Mouse (Mus musculus) left cerebral cortex, adult 11 months (tissue): ENCODE measurements around the gene Prickle2.

Source experiments
- DNase-seq: peaks from one replicate; pipeline ENCODE4 v3.0.0; 2022; ENCODE audit warnings: low spot score

Gene Prickle2

DNA sequence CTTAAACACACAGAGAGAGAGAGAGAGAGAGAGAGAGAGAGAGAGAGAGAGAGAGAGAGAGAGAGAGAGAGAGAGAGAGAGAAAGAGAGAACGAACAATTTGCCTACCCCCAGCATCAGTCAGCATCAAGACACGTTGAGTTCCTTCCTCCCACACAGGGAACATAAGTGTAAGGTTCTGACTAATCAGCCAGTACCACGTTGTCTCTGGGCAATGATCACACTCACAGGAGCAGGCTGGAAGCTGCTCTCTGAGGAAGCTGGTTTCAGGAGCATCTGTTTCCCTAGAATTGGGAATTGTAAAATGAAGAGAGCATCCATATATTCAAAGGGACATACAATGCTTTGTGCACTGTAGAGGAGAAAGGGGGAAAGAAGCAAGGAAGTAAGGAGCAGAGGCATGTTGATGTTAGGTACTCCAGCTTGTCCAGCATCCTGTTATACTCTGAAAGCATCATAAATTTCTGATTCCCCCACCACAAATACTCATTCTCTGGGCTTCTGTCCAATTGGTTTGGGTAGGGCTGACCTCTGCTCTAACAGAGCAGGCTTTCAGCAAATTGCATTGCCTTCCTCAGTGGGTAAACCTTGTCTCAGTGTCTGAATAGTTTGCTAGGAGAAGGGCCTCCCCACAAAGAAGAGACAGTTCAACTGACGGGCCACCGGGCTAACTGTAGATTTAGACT is 116.4 kb downstream of the Prickle2 start:
- peak; percentile 51 for DNase-seq

DNA sequence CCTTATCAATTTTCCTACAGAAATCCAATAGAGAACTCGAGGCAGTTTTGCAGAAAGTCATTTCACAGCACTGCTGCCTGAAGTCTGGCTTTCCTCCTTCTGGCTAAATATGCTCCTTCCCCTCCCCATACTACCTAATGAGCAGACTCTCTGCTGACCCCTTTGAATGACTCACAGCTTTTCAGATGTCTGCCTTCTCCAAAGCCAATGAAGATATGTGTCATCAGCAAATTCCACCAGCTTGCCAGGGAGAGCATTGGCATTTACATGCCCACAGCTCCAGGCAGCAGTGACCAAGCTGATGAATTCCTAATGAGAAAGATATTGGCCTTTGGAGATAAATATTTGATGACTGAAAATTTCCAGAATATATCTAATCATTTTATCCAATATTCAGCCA is 121.9 kb downstream of the Prickle2 start:
- DNase-seq, result no peak

DNA sequence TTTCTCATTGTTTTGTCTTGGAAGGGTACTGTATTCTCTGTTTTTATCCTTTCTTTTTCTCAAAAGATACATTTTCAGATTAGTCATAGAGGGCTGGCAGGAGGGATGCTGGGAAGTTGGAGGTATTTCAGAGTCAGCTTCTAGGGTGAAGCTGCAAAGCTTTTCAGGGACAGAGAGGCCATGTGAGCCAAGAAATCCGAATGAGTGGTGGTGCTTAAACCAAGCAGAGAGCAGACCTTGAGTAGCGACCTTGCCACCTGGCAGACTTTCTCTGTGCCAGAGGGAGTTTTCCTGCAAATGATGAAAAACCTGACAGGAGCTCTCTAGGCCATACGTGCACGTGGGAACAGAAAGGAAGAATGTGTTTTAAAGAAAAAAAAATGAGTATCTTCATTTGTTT is 130.7 kb downstream of the Prickle2 start:
- DNase-seq, result no peak

DNA sequence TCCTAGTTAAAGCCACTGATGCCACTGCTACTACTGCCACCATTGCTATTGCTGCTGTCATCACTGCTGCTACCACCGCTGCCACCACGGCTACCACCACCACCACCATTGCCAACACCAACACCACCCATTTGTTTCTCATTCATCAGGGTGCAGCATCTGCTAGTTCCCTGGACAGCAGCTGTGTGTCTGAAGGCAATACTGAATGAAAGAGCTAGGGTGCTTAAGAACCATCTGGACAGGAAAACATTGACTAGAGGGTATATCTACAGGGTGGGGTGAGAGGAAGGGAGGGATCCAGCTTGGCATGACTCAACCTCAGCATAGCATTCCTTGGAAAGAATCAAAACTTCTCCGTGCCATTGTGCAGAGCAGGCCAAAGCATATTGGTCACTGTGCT is 133.8 kb downstream of the Prickle2 start:
- DNase-seq, result no peak

DNA sequence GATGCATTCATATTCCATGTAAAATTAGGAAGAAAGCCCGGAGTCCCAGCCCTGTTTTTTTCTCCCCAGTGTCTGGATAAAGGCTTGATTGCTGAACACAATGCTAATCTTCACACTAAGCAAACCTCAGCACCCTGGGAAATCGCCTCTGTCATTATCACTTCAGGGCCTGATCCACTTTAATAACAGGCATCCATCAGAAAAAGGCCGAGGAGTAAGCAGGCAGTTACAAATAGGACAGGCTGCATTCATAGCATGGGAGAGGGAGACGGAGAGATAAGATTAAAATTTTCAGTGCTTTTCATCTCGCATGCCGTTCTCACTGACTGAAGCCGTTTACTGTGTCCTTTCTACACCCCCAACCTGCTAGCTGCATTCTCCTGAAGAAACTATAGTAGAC is 135.9 kb downstream of the Prickle2 start:
- no peak for DNase-seq

DNA sequence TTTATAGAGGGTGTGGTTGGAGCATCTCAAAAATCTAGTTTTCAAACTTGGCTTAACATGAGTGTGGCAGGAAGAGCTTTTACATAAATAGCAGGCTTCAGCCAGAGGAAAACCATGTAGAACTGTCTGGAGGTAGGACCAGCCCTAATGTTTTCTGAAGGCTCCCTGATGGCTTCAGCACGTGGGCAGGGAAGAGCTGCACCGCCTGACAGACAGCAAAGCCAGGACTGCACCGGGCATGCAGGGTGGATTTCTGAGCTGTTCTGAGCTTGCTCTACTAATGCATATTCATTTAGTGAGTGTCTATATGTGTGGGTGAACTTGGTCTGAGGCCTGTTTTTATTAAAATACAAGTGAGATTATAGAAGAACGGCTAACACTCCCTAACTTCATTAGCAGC is 136.7 kb downstream of the Prickle2 start:
- DNase-seq, result no peak

DNA sequence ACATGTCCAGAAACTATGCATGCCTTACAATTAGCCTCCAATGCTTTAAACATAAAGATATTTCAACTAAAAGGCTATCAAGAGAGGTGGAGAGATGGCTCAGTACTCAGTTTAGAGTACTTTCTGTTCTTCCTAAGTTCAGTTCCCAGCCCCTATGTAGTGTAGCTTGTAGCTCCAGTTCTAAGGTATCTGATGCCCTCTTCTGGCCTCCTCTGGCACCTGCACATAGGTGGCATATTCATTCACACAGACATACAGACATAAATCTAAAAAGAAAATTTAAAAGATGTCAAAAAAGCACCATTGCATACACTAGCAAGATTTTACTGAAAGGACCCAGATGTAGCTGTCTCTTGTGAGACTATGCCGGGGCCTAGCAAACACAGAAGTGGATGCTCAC is 146.7 kb downstream of the Prickle2 start:
- DNase-seq, result no peak

DNA sequence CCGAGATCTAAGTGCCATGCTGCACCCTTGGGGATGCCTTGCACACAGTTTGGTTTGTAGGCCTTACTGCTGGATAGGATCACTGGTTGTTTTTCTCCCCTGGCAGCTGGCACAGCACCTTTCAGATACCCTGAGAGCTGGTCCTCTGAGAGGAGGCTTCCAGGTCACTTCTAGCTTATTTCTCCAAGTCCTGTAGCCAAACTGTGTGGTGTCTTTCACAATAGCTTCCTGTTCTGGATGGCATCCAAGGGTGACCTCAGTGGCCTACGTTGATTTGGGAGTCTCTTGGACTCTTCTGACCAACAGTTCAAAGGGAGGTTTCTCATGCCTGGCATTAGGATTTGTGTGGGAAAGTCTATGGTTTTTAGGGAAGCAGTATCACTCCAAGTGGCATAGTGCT is 150.3 kb downstream of the Prickle2 start:
- no peak for DNase-seq

DNA sequence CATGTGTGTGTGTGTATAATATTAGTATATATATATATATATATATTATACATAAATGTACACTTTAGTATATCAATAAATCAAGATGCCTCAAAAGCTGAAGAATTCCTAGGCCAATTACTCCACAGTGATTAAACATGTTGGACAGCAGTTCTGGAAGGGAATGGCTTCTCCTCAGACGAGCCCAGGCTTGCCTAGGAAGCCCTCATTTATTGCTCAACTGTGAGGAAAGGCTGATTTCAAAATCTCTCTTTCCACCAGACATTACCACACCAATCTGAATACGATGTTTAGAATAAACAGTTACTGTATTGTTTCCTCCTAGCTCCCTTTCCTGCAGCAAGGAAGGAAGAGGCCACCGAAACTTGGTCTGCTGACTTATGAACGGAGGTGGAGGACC is 152.9 kb downstream of the Prickle2 start:
- DNase-seq, result no peak

DNA sequence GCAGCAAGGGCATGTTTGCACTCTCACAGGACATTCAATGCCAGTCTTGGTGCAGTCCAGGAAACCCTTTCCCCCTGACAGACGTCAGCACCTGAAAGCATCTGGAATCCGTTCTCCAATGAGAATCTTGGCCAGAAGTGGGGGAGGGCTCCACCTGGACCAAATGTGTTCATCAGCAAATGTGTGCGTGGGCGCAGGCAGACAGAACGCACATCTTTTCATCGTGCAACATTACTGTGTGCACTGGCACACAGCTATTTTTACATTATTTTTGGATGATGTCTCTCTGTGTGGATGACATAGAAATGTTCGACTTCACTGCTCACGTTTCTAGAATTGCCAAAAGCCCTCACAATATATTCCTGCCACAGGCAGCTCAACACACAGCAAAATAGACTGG is 156.7 kb downstream of the Prickle2 start:
- no peak for DNase-seq

DNA sequence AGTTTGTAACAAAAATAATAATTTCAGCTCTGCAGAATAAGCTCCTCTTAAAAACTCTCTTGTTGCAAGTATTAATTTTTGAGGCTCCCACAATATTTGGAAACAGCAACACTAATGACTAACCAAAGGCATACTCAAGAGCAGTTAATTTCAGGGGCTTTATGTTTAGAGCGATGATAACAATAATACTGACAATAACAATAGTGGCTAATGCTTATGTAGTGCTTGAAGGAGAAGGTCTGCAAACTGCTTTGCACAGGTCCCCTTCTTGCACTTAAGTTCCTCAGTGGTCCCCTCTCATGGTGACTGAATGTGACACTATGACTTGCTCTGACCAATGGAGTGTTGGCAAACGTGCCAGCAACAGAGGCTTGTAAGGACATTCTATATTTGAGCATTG is 160.8 kb downstream of the Prickle2 start:
- no peak for DNase-seq

DNA sequence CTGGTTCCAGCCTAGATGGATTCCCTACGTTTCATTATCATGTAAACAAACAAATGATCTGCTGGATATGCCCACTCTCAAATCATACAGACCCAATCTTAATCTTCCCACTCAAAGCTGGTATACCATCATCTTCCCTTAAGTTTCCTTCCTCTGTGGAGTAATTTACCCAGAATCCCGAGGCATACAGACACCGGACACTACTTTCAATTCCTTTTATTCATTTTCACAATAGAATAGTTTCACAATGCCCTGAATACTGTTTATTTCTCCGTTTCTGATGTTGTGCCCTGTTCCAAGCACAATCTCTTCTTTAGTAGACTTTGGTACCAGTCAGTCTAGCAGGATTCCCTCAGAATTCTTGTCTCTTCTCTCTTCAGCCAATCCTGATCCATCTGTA is 162.1 kb downstream of the Prickle2 start:
- DNase-seq, result no peak

DNA sequence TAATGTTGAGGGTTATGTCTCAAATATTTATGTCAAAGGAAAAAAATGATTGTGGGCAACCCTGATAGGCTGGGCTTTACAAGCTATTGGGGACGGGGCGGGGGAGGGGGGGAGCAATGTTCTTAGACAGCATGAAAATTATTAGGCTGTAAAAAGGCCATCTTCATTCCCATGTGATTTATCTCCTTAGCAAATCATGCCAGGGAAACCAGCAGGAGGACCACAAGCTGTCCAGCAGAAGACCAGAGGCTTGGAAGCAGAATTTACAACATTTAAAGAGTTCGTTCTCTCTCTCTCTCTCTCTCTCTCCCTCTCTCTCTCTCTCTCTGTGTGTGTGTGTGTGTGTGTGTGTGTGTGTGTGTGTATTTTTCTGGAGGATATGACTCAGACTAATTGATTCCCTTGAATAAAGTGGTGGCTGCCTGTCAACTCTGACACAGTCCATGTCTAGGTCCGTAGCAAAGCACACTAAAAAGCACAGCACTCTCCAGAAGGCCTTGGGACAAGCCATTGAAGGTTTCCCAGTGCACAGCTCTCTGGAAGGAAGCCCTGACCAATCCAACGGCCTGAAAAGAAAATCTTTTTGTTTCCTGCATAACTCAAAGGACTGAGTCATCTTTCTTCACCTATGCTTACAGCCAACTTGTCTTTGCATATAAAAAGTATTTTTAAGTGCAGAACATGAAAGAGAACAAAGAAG is 163.4 kb downstream of the Prickle2 start:
- no peak for DNase-seq

DNA sequence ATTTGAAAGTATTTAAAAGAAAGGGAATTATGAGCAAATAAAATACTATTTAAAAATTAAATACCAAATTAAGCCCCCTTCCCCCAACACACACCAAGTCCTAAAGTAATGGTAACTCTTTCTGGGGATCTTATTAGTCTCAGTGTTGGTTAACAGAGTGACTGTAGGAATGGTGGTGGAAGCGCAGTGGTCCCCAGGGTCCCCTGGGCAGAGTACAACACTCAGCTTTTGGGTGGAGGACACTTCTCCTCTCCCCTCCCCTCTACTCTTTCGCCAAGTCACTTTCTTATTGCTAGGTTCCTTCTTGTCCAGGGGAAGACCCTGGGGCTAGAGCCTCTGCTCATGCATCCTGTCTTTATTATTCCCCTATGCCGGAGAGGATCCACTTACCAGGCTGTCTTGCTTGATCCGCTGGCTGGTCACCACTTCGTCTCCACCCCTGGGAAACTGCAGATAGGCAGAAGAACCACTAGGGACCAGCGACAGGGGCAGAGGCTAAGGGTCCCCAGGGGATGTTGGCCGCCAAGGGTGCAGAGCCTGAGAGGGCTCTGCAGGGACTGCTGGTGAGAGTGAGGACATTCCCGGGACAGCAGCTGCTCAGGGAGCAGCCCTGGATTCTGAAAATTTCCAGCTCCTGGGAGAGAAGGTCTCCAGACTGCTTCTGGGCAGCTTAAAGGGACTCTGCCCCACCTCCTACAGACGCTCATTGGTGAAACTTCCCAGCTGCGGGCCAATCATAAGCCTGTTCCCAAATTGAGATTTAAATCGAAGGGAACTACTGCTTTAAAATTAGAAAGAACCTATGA is 171.5 kb downstream of the Prickle2 start:
- peak; percentile 60 for DNase-seq

DNA sequence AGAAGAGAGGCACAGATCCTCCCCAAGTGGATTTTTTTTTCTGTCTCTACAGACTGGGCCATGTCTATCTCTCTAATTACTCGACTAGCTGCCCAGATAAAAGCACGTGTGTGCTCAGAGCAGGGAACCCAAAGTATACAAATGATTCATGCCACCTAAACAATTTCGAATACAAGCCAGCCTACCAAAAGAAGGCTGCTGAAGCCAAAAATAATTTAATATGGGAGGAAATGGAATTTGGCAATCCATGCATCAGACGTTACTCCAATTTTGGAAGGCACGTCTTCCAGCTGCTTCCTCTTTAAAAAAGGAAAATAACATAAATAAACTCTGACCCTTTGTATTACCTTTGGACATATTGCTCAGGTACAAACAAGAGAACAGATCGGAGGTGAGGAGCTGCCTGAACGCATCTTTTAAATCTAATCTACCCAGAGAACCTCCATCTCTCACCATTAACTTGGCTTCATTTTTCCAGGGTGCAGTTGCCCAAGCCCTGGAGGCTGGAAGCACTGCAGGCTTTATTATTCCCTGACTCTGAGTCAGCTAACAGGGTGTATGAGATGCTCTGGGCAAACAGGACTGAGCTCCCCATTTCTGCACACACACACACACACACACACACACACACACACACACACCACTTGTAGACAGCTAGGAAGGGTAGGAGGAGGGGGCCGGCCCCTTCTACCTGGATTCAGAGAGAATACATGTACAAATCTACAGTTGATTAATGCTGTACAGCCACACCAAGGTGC is 172.5 kb downstream of the Prickle2 start:
- no peak for DNase-seq

DNA sequence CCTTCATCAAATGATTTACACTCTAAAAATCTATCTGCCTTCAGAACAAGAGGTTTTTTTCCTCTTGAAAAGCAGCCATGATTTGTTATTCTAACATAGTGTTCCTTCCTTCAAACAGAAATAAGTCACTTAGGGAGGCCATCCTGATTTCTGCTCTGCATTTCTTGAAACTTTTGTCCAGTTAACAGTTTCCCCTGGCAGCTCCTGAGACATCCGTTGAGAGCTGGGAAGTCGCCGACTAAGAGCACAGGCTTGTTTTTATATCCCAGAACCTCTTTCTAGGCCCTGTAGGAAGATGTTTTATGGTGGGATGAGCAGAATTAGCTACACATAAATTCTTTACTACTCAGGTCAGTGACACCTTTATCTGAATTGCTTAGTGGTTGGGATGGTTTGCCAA is 173.1 kb downstream of the Prickle2 start:
- no peak for DNase-seq

DNA sequence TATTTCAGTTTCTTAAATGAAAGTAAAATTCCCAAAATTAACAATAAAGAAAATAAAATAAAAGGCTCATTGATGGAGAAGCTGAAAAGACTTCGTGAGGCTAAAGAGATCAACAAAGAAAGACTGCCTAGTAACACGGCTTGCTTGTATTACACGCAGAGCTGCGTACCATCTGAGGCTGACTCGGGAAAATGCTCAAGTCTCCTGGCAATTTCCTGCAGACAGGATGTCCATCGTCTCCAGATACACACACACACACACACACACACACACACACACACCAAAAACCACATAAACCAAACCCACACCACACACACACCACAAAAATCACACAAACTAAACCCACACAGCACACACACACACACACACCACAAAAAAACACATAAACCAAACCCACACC is 173.6 kb downstream of the Prickle2 start:
- no peak for DNase-seq

DNA sequence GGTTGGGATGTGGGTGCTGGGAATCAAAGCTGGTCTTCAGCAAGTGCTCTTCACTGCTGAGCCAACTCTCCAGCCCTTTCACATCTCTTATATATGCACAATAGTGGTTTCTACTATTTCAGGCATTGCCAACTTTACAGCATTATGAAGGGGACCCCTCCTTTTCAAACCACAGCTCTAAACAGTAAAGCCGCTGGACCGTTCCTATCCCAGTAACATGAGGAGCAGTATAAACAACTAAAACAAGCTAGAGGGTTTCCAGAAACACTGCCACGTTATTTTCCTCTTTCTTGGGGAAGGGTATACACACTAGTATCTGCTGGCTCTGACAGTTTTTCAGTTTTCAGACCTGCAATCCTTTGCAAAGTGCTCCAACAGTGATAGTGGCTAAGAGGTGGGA is 179.7 kb downstream of the Prickle2 start:
- no peak for DNase-seq

DNA sequence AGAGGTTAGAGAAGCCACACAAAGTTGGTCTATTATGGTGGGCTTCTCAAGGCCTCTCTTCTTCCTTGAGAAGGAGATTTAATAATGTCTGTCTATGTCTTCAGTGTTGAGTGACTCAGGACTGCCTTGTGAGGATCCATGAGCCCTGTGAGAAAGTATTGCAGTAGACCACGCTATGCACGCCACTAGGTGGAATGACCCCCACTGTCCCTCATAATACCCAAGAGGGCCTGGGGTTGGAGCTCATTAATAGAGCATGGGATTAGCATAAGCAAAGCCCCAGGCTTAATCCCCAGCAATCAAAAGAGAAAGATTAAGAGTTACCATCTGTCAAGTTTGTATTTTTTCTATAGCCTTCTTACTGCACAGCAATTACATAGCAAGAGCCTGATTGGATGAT is 180.3 kb downstream of the Prickle2 start:
- DNase-seq, result no peak

DNA sequence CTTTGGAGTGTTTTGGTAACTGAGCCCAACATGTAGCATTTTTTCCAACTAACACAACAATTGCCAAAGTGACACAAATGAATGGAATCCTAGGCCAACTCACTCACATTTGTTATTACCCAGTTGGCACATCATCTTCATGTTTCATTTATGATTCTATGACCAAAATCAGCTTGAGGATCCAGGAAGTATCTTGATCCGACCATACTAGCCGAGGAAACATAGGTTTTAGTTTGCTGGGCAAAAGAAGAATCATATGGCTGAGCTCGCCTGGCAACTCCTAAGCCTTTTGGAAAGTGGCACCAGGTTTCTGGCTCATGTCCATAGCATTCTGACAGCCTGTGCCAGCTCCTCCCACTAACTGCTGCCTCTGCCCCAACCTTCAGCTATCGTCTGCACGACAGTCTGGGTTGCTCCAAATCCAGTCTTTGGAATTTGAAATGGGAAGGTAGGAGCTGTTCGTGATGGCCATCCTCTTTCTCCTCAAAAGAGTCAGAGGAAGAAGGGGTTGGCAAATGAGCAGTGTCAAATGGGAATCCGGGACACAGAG is 184.4 kb downstream of the Prickle2 start:
- peak; percentile 64 for DNase-seq

DNA sequence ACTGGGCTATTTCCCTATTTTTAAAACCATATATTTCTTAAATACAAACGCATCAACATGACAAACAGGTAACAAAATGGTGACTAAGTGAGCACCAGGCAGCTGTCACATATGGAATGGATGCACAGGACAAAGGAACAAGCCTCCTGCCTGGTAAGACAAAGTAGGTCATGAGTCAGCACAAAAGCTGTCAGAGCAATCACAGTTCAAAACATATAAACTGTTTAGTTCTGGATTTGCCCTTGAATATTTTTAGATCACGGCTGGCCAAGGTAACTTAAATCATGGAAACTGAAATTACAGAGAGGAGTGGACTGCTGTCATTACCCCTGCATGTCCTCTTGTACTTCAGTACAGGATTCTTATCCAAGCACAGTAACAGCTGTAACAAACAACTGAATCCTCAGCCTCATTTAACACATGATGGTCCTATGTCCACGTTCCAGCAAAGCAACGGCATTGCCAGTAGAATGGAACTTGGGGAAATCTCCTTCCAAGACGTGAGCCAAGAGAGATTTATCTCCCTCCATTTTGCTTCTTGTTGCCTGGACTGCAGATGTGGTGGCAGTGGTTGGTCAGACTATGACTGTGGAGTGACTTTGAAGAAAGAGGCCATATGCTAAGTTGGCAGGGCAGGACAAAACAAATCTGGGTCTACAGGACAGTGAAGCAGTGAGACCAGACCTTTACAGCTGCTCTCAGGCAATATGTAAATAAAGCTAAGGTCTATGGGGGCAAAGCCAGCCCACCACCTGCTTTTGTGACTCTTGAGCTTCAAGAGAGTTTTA is 185.7 kb downstream of the Prickle2 start:
- no peak for DNase-seq
